Mouse (Mus musculus): ENCODE measurements at regions not wholly inside any gene's neighbourhood (a gene's known extent, or its start where the extent isn't known, plus 50 kb on each side); places are given as distances from the start of the nearest gene placed in this dataset.
"Not testable (repeated sequence)": the region's sequence is repeated elsewhere in the genome, so short reads cannot be mapped to it uniquely, and the experiment has no call there.

DNA sequence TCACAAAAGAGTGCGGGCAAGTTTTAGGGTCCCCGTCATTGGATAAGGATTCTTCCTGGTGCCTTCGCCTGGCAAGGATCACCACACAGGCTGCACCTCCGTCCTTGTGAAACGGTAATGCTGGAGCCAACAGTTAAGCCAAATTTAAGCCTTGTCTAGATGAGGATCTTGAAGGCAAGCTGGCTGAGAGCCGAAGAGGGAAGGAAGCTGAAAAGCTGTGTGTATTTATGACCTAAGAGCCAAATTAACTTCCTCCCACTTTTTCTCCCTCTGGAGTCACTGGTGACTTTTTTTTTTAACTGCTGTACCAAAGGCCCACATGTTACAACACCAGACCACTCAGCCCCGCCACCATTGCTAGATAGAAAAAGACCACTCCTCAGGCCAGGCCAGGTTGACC lies 249.1 kb upstream of the Jarid2 start:
- Histone ChIP-seq H3K27me3 (ENCODE audit: control insufficient read depth, insufficient read depth, low read length) (no peaks in the 10 kb centered on the region), H3K9ac (replicated peaks; ENCODE audit: low read depth, low read length) (no peak overlapping the region), H3K9me3 (ENCODE audit: control insufficient read depth, low read depth, low read length) (no peaks in the 10 kb centered on the region), H3K27ac (ENCODE audit: low read length) (no peak overlapping the region), H3K4me1 (ENCODE audit: control insufficient read depth, insufficient read depth, low read length) (peaks cover 2% of the 10 kb centered on the region; the same call in 1 of the 2 replicates), H3K36me3 (ENCODE audit: control insufficient read depth, insufficient read depth, low read length) (no peaks in the 10 kb centered on the region), H3K4me2 (replicated peaks; ENCODE audit: low read depth, low read length) (no peak overlapping the region), H3K4me3 (ENCODE audit: low read depth, low read length) (no peak overlapping the region)
- WGBS, result 63% methylated on average over 7 of the region's 7 CpGs
- no peak for ATAC-seq (ENCODE audit: insufficient number of reproducible peaks, insufficient read depth, low FRiP score, low read depth)

DNA sequence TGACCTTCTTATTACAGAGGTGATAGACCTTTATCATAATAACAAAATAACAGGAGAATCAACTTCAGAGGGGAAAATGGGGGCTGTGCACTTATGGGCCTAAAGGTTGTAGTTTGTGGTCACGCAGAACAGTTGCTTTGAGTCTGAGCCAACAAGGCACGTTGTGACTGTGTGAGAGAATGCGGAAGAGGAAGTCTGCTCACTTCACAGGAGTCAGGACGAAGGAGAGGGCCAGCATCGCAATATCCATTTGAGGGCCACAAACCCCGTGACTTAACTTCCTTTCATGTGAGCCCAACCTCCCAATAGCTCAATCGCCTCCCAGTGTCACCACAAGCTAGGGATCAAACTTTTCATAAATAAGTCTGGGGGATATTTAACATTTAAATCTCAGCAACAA lies 246.6 kb upstream of the Jarid2 start:
- ATAC-seq (ENCODE audit: insufficient number of reproducible peaks, insufficient read depth, low FRiP score, low read depth), result no peak
- Histone ChIP-seq H3K4me3 (ENCODE audit: low read depth, low read length) (no peak overlapping the region), H3K4me2 (replicated peaks; ENCODE audit: low read depth, low read length) (no peak overlapping the region), H3K9me3 (ENCODE audit: control insufficient read depth, low read depth, low read length) (no peaks in the 10 kb centered on the region), H3K27ac (ENCODE audit: low read length) (no peak overlapping the region), H3K36me3 (ENCODE audit: control insufficient read depth, insufficient read depth, low read length) (no peaks in the 10 kb centered on the region), H3K27me3 (ENCODE audit: control insufficient read depth, insufficient read depth, low read length) (no peaks in the 10 kb centered on the region), H3K9ac (replicated peaks; ENCODE audit: low read depth, low read length) (no peak overlapping the region), H3K4me1 (ENCODE audit: control insufficient read depth, insufficient read depth, low read length) (peaks cover 6% of the 10 kb centered on the region; the same call in 1 of the 2 replicates)
- WGBS, result 82% methylated on average over 7 of the region's 7 CpGs

DNA sequence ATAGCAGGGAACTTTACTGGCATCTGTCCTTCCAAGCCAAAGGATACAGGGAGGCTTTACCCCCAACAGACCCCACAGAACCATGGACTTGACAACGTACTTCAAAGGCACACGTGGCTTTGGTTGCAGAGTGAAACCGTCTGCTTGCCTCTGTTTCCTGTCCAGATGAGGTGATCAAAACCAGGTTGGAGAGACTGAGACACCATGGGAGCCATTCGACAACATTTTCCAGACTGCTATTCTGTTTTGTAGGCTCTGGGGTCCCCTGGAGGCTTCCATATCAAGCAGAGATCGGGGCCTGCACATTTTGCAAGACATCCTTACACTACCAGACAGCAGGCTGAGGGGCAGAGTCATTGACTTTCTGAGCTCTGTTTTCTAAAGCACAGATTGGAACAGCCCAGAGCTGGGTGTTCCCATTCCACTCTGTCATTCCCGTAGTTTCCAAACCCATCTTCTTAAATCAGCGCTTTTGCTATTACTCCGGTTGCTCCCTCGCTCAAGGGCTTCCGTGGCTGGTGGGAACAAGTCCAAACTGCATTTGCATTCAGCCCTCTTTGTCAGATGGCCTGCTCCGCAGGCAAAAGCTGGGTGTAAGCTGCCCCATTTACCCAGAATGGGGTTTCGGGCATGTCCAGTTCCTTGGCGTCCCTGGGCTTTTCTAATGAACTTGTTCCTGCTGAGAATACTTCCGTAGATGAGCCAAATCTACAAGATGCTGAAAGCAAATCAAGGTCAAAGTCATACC lies 244.5 kb upstream of the Jarid2 start:
- H3K4me3 ChIP-seq (ENCODE audit: low read depth, low read length), result no peak overlapping the region
- no peaks in the 10 kb centered on the region for H3K27me3 ChIP-seq (ENCODE audit: control insufficient read depth, insufficient read depth, low read length)
- H3K4me1 ChIP-seq (ENCODE audit: control insufficient read depth, insufficient read depth, low read length), result peaks cover 6% of the 10 kb centered on the region; the same call in 1 of the 2 replicates
- peak; percentile 37; the same call in 1 of the 2 replicates for ATAC-seq (ENCODE audit: insufficient number of reproducible peaks, insufficient read depth, low FRiP score, low read depth)
- peak overlapping the region; percentile 11; the same call in 1 of the 2 replicates for H3K27ac ChIP-seq (ENCODE audit: low read length)
- no peak overlapping the region for H3K4me2 ChIP-seq (replicated peaks; ENCODE audit: low read depth, low read length)
- H3K9ac ChIP-seq (replicated peaks; ENCODE audit: low read depth, low read length), result no peak overlapping the region
- H3K36me3 ChIP-seq (ENCODE audit: control insufficient read depth, insufficient read depth, low read length), result no peaks in the 10 kb centered on the region
- H3K9me3 ChIP-seq (ENCODE audit: control insufficient read depth, low read depth, low read length), result no peaks in the 10 kb centered on the region
- WGBS, result 55% methylated on average over 14 of the region's 14 CpGs

DNA sequence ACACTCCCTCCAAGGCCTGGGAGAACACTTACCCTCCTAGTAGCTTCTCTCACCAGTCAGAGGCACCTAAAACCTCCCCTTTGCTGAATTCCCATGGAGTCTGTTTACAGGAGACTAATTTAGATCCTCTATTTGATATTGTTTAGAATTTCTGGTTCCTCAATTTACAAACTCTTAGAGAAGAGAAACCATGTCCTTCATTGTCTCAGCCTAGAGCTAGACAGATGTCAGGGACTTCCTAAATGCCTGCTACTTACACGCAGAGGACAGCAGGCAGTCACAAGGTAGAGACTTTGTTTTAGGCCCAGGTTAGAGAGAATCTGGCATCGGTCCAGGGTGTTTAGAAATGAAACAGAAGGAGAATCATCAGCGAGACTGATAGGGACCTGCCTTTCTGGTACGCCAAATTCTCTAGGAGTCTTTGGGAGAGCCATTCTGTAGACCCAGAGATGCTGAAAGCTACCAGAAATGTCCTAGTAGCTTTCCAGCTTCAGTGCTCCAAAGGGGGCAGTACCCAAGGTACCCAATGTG lies 238.3 kb upstream of the Jarid2 start:
- H3K9ac ChIP-seq (replicated peaks; ENCODE audit: low read depth, low read length), result no peak overlapping the region
- WGBS, result 54% methylated on average over 4 of the region's 4 CpGs

DNA sequence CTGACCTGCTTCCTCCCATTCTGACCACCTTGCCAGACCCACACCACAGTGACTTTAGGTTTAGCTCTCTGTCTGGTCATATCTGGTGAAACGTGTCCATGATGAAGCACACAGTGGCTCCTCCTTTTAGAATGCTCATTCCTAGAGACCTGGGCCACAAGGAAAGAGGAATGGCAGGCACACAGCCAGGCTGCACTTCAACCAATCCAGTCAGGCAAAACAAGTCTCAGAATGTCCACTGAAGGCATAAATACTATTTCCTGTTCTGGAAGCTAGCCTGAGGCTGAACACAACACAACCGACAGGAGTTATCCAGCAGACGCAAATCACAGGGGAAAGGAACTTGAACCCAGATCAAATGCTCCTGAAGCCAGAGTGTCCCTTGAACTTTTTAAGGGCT lies 235.4 kb upstream of the Jarid2 start:
- WGBS, result 58% methylated on average over 3 of the region's 3 CpGs
- no peak for ATAC-seq (ENCODE audit: insufficient number of reproducible peaks, insufficient read depth, low FRiP score, low read depth)
- Histone ChIP-seq H3K36me3 (ENCODE audit: control insufficient read depth, insufficient read depth, low read length) (no peaks in the 10 kb centered on the region), H3K9me3 (ENCODE audit: control insufficient read depth, low read depth, low read length) (no peaks in the 10 kb centered on the region), H3K27me3 (ENCODE audit: control insufficient read depth, insufficient read depth, low read length) (no peaks in the 10 kb centered on the region), H3K9ac (replicated peaks; ENCODE audit: low read depth, low read length) (no peak overlapping the region), H3K4me2 (replicated peaks; ENCODE audit: low read depth, low read length) (no peak overlapping the region), H3K4me3 (ENCODE audit: low read depth, low read length) (no peak overlapping the region), H3K27ac (ENCODE audit: low read length) (no peak overlapping the region), H3K4me1 (ENCODE audit: control insufficient read depth, insufficient read depth, low read length) (peaks cover 7% of the 10 kb centered on the region; the same call in 1 of the 2 replicates)

More for the DNA sequence above, 238.3 kb upstream of the Jarid2 start:
- no peak for ATAC-seq (ENCODE audit: insufficient number of reproducible peaks, insufficient read depth, low FRiP score, low read depth)
- no peak overlapping the region for H3K4me3 ChIP-seq (ENCODE audit: low read depth, low read length)
- H3K4me2 ChIP-seq (replicated peaks; ENCODE audit: low read depth, low read length), result no peak overlapping the region
- H3K4me1 ChIP-seq (ENCODE audit: control insufficient read depth, insufficient read depth, low read length), result no peaks in the 10 kb centered on the region
- no peak overlapping the region for H3K27ac ChIP-seq (ENCODE audit: low read length)
- H3K9me3 ChIP-seq (ENCODE audit: control insufficient read depth, low read depth, low read length), result no peaks in the 10 kb centered on the region
- no peaks in the 10 kb centered on the region for H3K36me3 ChIP-seq (ENCODE audit: control insufficient read depth, insufficient read depth, low read length)
- H3K27me3 ChIP-seq (ENCODE audit: control insufficient read depth, insufficient read depth, low read length), result no peaks in the 10 kb centered on the region

DNA sequence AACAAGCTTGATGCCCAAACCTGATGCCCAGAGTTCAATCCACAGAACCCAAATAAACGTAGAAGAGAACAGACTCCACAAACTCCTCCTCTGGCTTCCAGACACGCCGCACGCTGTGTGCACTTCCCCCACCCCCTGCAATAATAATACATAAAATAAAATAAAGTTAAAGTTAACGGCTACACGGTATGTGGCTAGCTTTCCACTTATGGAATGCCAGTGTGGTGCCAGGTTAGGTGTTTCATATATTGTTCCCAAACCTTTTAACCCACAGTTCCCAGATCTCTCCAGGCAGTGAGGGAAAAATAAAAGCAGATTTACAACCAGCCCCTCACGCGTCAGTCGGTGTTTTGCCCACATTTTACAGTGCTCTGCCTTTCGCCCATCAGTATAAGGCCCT lies 233.8 kb upstream of the Jarid2 start:
- Histone ChIP-seq H3K4me2 (replicated peaks; ENCODE audit: low read depth, low read length) (no peak overlapping the region), H3K9me3 (ENCODE audit: control insufficient read depth, low read depth, low read length) (no peaks in the 10 kb centered on the region), H3K27me3 (ENCODE audit: control insufficient read depth, insufficient read depth, low read length) (no peaks in the 10 kb centered on the region), H3K9ac (replicated peaks; ENCODE audit: low read depth, low read length) (no peak overlapping the region), H3K27ac (ENCODE audit: low read length) (no peak overlapping the region), H3K4me3 (ENCODE audit: low read depth, low read length) (no peak overlapping the region), H3K36me3 (ENCODE audit: control insufficient read depth, insufficient read depth, low read length) (no peaks in the 10 kb centered on the region), H3K4me1 (ENCODE audit: control insufficient read depth, insufficient read depth, low read length) (peaks cover 7% of the 10 kb centered on the region; the same call in 1 of the 2 replicates)
- no peak for ATAC-seq (ENCODE audit: insufficient number of reproducible peaks, insufficient read depth, low FRiP score, low read depth)
- 81% methylated on average over 10 of the region's 10 CpGs for WGBS

DNA sequence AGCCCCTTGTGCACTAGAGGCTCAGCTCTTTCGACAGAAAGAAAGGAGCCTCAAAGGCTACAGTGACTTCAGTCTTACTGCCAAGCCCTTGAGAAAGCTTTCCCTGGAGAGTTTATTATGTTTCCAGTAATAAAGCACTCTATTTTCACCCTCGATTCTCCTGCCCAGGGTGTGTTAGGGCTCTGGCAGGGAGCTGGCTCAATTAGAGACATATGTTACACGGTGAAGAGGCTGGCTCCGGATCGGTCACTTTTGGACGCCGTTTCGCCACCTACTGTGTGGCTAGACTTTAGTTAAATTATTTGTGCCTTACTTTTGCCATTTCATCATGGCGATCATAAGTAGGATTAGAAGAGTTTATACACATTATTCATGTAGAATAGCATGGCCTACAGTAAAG lies 232.7 kb upstream of the Jarid2 start:
- H3K27me3 ChIP-seq (ENCODE audit: control insufficient read depth, insufficient read depth, low read length), result no peaks in the 10 kb centered on the region
- H3K9me3 ChIP-seq (ENCODE audit: control insufficient read depth, low read depth, low read length), result no peaks in the 10 kb centered on the region
- H3K4me3 ChIP-seq (ENCODE audit: low read depth, low read length), result no peak overlapping the region
- H3K9ac ChIP-seq (replicated peaks; ENCODE audit: low read depth, low read length), result no peak overlapping the region
- 63% methylated on average over 9 of the region's 9 CpGs for WGBS
- ATAC-seq (ENCODE audit: insufficient number of reproducible peaks, insufficient read depth, low FRiP score, low read depth), result no peak
- no peak overlapping the region for H3K4me2 ChIP-seq (replicated peaks; ENCODE audit: low read depth, low read length)
- H3K4me1 ChIP-seq (ENCODE audit: control insufficient read depth, insufficient read depth, low read length), result peaks cover 10% of the 10 kb centered on the region
- H3K27ac ChIP-seq (ENCODE audit: low read length), result no peak overlapping the region; the same call in 1 of the 2 replicates
- H3K36me3 ChIP-seq (ENCODE audit: control insufficient read depth, insufficient read depth, low read length), result no peaks in the 10 kb centered on the region

DNA sequence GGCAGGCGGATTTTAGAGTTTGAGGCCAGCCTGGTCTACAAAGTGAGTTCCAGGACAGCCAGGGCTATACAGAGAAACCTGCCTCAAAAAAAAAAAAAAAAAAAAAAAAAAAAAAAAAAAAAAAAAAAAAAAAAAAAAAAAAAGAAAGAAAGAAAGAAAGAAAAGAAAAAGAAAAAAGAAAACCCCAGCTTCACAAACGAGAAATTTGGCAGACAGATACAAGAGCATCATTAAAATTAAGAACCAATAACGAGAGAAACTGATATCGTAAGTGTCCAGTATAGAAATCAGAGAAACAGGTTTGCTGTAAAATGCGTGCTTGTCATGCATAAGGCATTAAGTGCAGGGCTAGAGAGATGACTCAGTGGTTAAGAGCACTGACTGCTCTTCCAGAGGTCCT lies 228.4 kb upstream of the Jarid2 start:
- H3K9me3 ChIP-seq (ENCODE audit: control insufficient read depth, low read depth, low read length); H3K4me2 ChIP-seq (replicated peaks; ENCODE audit: low read depth, low read length); H3K27ac ChIP-seq (ENCODE audit: low read length); H3K4me3 ChIP-seq (ENCODE audit: low read depth, low read length); H3K27me3 ChIP-seq (ENCODE audit: control insufficient read depth, insufficient read depth, low read length); H3K9ac ChIP-seq (replicated peaks; ENCODE audit: low read depth, low read length); ATAC-seq (ENCODE audit: insufficient number of reproducible peaks, insufficient read depth, low FRiP score, low read depth); H3K36me3 ChIP-seq (ENCODE audit: control insufficient read depth, insufficient read depth, low read length): not testable (repeated sequence)
- H3K4me1 ChIP-seq (ENCODE audit: control insufficient read depth, insufficient read depth, low read length), result peaks cover 24% of the 10 kb centered on the region
- WGBS, result 83% methylated on average over 5 of the region's 5 CpGs

All from stomach, embryonic 14.5 days (tissue).